Mouse (Mus musculus): ENCODE measurements around the gene Hspb1. TPM values are rescaled to one million over a fixed set of nuclear protein-coding genes. Genes with fewer than 3 reads are reported as not detected.

Hspb1 gene
- total and polyA plus RNA-seq, 3 experiments = 1.1 to 3.6 (median 2.6) TPM

DNA sequence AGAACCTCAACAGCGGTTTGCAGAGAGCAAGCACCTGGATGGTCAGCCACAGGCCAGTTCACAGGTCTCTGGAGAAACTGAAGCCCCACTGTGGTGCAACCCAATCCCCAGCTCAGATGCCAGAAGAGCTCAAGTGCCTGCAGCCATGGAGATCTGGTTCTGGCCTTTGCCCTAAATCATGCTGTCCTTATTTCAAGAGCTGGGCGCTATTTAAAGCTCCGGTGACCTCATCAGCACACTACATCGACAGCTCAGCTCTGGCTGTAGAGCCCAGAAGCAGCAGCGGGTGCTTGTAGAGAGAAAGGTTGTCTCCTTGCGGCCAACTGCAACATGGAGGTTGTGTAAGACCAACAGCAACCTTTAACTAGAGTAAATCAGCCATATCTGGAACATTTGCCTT is 26.4 kb downstream of the Hspb1 start:
- no peak overlapping the region for H3K4me2 ChIP-seq (ENCODE audit: insufficient read depth, low read depth, poor library complexity, severe bottlenecking)

DNA sequence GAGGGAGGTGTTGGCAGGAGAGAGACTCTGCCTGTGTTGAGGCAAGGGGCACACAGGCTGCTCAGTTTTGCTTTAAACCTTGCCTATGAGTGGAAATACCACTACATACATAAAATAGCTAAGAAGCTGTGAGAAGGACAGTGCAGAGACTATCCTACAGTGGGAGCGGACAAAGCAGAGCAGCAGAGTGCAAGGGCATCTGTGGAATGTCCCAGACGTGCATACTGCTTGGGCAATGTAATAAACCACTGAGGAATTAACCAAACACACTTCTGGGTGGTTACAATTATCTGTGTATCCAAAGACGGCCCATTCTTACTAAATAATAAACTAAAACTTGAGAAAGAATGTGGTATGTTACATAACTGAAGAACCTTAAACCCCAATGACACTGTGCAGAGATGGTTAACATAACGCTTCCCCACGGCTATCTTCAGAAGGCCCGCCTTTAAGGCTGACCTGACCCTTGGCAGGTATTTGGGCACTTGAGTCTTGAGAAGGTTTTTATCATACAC is 28.4 kb downstream of the Hspb1 start:
- dilution Hi-C loops (cut with MboI; ENCODE audit: extremely low pct_ligation_motif_present, extremely low pct_unique_long_range_greater_than_20kb, low sequenced_read_pairs) = no loop called here
- peaks cover 95% of the 10 kb centered on the region for H3K79me2 ChIP-seq (replicated peaks; ENCODE audit: control insufficient read depth, extremely low read depth, insufficient read depth, poor library complexity, severe bottlenecking)
- no peak overlapping the region for H3K4me3 ChIP-seq (replicated peaks in 1 of 3; ENCODE audit: low read depth in 2 of 3, low read length in 2 of 3, poor library complexity in 1 of 3)
- no peaks in the 10 kb centered on the region for H3K27me3 ChIP-seq (replicated peaks)
- no peak for TF ChIP-seq GABPA (IDR thresholded peaks at IDR 0.05; ENCODE audit: insufficient replicate concordance, low read depth, low read length)
- no peak for TF ChIP-seq POLR2AphosphoS2 (IDR thresholded peaks at IDR 0.05; ENCODE audit: low read depth, low read length)
- no peak for TF ChIP-seq ZNF384 (IDR thresholded peaks at IDR 0.05; ENCODE audit: low read depth, low read length)
- TF ChIP-seq USF2 (conservative IDR thresholded peaks at IDR 0.05; ENCODE audit: low read depth, low read length) = no peak
- in situ Hi-C loops (cut with MboI; ENCODE audit: low pct_ligation_motif_present, low pct_unique_long_range_greater_than_20kb, low sequenced_read_pairs) = no loop called here
- DNase-seq (ENCODE audit: extremely low read depth) = no peak
- no peaks in the 10 kb centered on the region for H3K9me3 ChIP-seq (replicated peaks; ENCODE audit: low read length)
- peaks cover 6 to 63% of the 10 kb centered on the region in 2 experiments; a peak in 3 of 4 replicates for H3K4me1 ChIP-seq (ENCODE audit: control insufficient read depth in 1 of 2, insufficient read depth in 2 of 2)
- H3K9ac ChIP-seq (ENCODE audit: insufficient read depth, low read depth) = no peak overlapping the region
- H3K4me2 ChIP-seq (ENCODE audit: insufficient read depth, low read depth, poor library complexity, severe bottlenecking) = no peak overlapping the region
- H3K27ac ChIP-seq (ENCODE audit: insufficient read depth, low read depth) = no peak overlapping the region
- peaks cover 72 to 95% of the 10 kb centered on the region in 2 experiments for H3K36me3 ChIP-seq (replicated peaks in 1 of 2; ENCODE audit: control insufficient read depth in 1 of 2, insufficient read depth in 1 of 2, low read length in 1 of 2)

More for the DNA sequence above, 26.4 kb downstream of the Hspb1 start:
- peaks cover 73 to 96% of the 10 kb centered on the region in 2 experiments for H3K36me3 ChIP-seq (replicated peaks in 1 of 2; ENCODE audit: control insufficient read depth in 1 of 2, insufficient read depth in 1 of 2, low read length in 1 of 2)
- H3K27me3 ChIP-seq (replicated peaks) = no peaks in the 10 kb centered on the region
- TF ChIP-seq MXI1 (IDR thresholded peaks at IDR 0.05; ENCODE audit: low read depth, low read length) = no peak
- TF ChIP-seq RAD21 (IDR thresholded peaks at IDR 0.05; ENCODE audit: low read depth, low read length) = no peak
- TF ChIP-seq EP300 (IDR thresholded peaks at IDR 0.05; ENCODE audit: low read length) = no peak
- TF ChIP-seq PAX5 (IDR thresholded peaks at IDR 0.05; ENCODE audit: low read length) = no peak
- TF ChIP-seq NRF1 (IDR thresholded peaks at IDR 0.05; ENCODE audit: low read depth, low read length) = no peak
- TF ChIP-seq NELFE (IDR thresholded peaks at IDR 0.05; ENCODE audit: low read depth, low read length) = no peak
- no peak for TF ChIP-seq BHLHE40 (IDR thresholded peaks at IDR 0.05; ENCODE audit: low read depth, low read length)
- TF ChIP-seq RCOR1 (conservative IDR thresholded peaks at IDR 0.05; ENCODE audit: low read depth, low read length) = no peak
- TF ChIP-seq USF2 (conservative IDR thresholded peaks at IDR 0.05; ENCODE audit: low read depth, low read length) = no peak
- no peak overlapping the region for H3K4me3 ChIP-seq (replicated peaks in 1 of 3; ENCODE audit: low read depth in 2 of 3, low read length in 2 of 3, poor library complexity in 1 of 3)
- in situ Hi-C loops (cut with MboI; ENCODE audit: low pct_ligation_motif_present, low pct_unique_long_range_greater_than_20kb, low sequenced_read_pairs) (no loop called here), dilution Hi-C loops (cut with MboI; ENCODE audit: extremely low pct_ligation_motif_present, extremely low pct_unique_long_range_greater_than_20kb, low sequenced_read_pairs) (no loop called here)
- H3K9me3 ChIP-seq (replicated peaks; ENCODE audit: low read length) = no peaks in the 10 kb centered on the region
- peaks cover 6 to 58% of the 10 kb centered on the region in 2 experiments; a peak in 3 of 4 replicates for H3K4me1 ChIP-seq (ENCODE audit: control insufficient read depth in 1 of 2, insufficient read depth in 2 of 2)
- H3K79me2 ChIP-seq (replicated peaks; ENCODE audit: control insufficient read depth, extremely low read depth, insufficient read depth, poor library complexity, severe bottlenecking) = peaks cover 95% of the 10 kb centered on the region
- H3K9ac ChIP-seq (ENCODE audit: insufficient read depth, low read depth) = no peak overlapping the region
- no peak overlapping the region for H3K27ac ChIP-seq (ENCODE audit: insufficient read depth, low read depth)
- no peak for DNase-seq (ENCODE audit: extremely low read depth)

DNA sequence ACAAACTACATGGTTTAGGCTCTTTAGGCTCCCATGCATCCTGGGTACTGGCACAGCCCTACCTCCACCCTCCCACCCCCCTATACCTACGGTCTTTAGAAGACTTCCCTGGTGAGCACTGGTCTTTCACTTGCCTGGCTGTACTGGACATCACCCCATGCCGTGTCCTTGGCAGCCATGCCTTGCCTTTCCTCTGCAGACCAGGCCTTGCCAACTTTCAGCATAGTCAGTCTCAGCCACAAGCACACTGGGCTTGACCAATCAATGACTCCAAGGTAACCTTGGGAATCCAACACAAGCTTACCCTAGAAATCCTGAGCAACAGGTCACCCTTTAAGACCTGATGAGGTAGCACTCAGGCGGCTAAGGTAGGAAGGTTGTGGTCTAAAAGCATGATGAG is 28.9 kb downstream of the Hspb1 start:
- Histone ChIP-seq H3K27ac (ENCODE audit: insufficient read depth, low read depth) (no peak overlapping the region), H3K36me3 (replicated peaks in 1 of 2; ENCODE audit: control insufficient read depth in 1 of 2, insufficient read depth in 1 of 2, low read length in 1 of 2) (peaks cover 71 to 95% of the 10 kb centered on the region in 2 experiments), H3K4me3 (replicated peaks in 1 of 3; ENCODE audit: low read depth in 2 of 3, low read length in 2 of 3, poor library complexity in 1 of 3) (no peak overlapping the region), H3K79me2 (replicated peaks; ENCODE audit: control insufficient read depth, extremely low read depth, insufficient read depth, poor library complexity, severe bottlenecking) (peaks cover 96% of the 10 kb centered on the region), H3K4me1 (ENCODE audit: control insufficient read depth in 1 of 2, insufficient read depth in 2 of 2) (peaks cover 6 to 64% of the 10 kb centered on the region in 2 experiments; a peak in 3 of 4 replicates), H3K4me2 (ENCODE audit: insufficient read depth, low read depth, poor library complexity, severe bottlenecking) (no peak overlapping the region), H3K27me3 (replicated peaks) (no peaks in the 10 kb centered on the region), H3K9me3 (replicated peaks; ENCODE audit: low read length) (no peaks in the 10 kb centered on the region), H3K9ac (ENCODE audit: insufficient read depth, low read depth) (no peak overlapping the region)
- DNase-seq (ENCODE audit: extremely low read depth) = no peak
- in situ Hi-C loops (cut with MboI; ENCODE audit: low pct_ligation_motif_present, low pct_unique_long_range_greater_than_20kb, low sequenced_read_pairs) (no loop called here), dilution Hi-C loops (cut with MboI; ENCODE audit: extremely low pct_ligation_motif_present, extremely low pct_unique_long_range_greater_than_20kb, low sequenced_read_pairs) (no loop called here)
- TF ChIP-seq ETS1 (conservative IDR thresholded peaks at IDR 0.05; ENCODE audit: low read depth, low read length) = no peak
- no peak for TF ChIP-seq HCFC1 (IDR thresholded peaks at IDR 0.05; ENCODE audit: low read depth, low read length)
- no peak for TF ChIP-seq ZC3H11A (IDR thresholded peaks at IDR 0.05; ENCODE audit: low read depth, low read length)
- no peak for TF ChIP-seq MAZ (IDR thresholded peaks at IDR 0.05; ENCODE audit: low read depth, low read length)
- no peak for TF ChIP-seq SMC3 (IDR thresholded peaks at IDR 0.05; ENCODE audit: low read depth, low read length)
- no peak for TF ChIP-seq ZMIZ1 (IDR thresholded peaks at IDR 0.05; ENCODE audit: low read depth, low read length)
- no peak for TF ChIP-seq CHD2 (IDR thresholded peaks at IDR 0.05; ENCODE audit: low read length)
- TF ChIP-seq CTCF (conservative IDR thresholded peaks at IDR 0.05 in 1 of 2, IDR thresholded peaks at IDR 0.05 in 1 of 2; ENCODE audit: low read depth in 2 of 2, low read length in 2 of 2) = no peak
- no peak for TF ChIP-seq E2F4 (IDR thresholded peaks at IDR 0.05; ENCODE audit: insufficient replicate concordance, low read depth, low read length)
- TF ChIP-seq GABPA (IDR thresholded peaks at IDR 0.05; ENCODE audit: insufficient replicate concordance, low read depth, low read length) = no peak

Data from CH12.LX (cell line).